Mouse (Mus musculus) limb, embryonic 15.5 days (tissue): ENCODE data around the gene Olfr1015. TPM values are rescaled to one million over a fixed set of nuclear protein-coding genes. Genes with fewer than 3 reads are reported as not detected.

Source experiments
- ATAC-seq: fragments of 200-750 bp; cut with Nextera tagmentation; 2 replicates; pipeline ENCODE4 v1.8.0; 2017; ENCODE audit warnings: low read depth, moderate TSS enrichment; ENCODE audit not compliant: insufficient number of reproducible peaks, low FRiP score, low TSS enrichment
- H3K27ac ChIP-seq: fragments of 300-500 bp; sonication (generic); 2 replicates; pipeline ENCODE4 v1.5.1; 2015; ENCODE audit warnings: moderate library complexity, mild to moderate bottlenecking, inconsistent platforms
- H3K27me3 ChIP-seq: fragments of 300-500 bp; sonication (generic); 2 replicates; pipeline ENCODE4 v1.6.1; 2015; ENCODE audit warnings: inconsistent platforms
- H3K36me3 ChIP-seq: fragments of 300-500 bp; sonication (generic); 2 replicates; pipeline ENCODE4 v1.6.1; 2015; ENCODE audit warnings: inconsistent platforms
- H3K4me1 ChIP-seq: fragments of 300-500 bp; sonication (generic); 2 replicates; pipeline ENCODE4 v1.6.1; 2015; ENCODE audit warnings: inconsistent platforms
- H3K4me2 ChIP-seq: fragments of 300-500 bp; sonication (generic); 2 replicates; pipeline ENCODE4 v1.6.1; 2015; ENCODE audit warnings: mild to moderate bottlenecking, inconsistent platforms
- H3K4me3 ChIP-seq: fragments of 300-500 bp; sonication (generic); 2 replicates; pipeline ENCODE4 v1.5.1; 2015; ENCODE audit warnings: mild to moderate bottlenecking, inconsistent platforms
- H3K9ac ChIP-seq: fragments of 300-500 bp; sonication (generic); 2 replicates; pipeline ENCODE4 v1.6.1; 2015; ENCODE audit warnings: inconsistent platforms
- H3K9me3 ChIP-seq: fragments of 300-500 bp; sonication (generic); 2 replicates; pipeline ENCODE4 v1.6.1; 2016; ENCODE audit warnings: inconsistent platforms
- WGBS: fragments of 180-500 bp; shearing (Covaris S2); methylation state at CpG from one replicate; pipeline ENCODE4 v1.1.7; 2015; 5-methylcytosine and 5-hydroxymethylcytosine counted together
- polyA plus RNA-seq: library from polyadenylated mRNA; unstranded; fragments of >200 nt; fragmentation: Nextera tagmentation; extraction: Ambion mirVana; gene quantifications from 2 replicates; pipeline ENCODE4 v1.2.1, GENCODE M21; 2015

The Olfr1015 gene
- polyA plus RNA-seq: not detected in 2 replicates

GRCm38 (mm10) chr2:85781717-85782116 lies at the start of gene Olfr1015:
Gene Olfr1015, plus strand, starts transcription at chr2:85782017.
- no peak for ATAC-seq
- H3K27me3 ChIP-seq: no peaks in the 10 kb centered on the region
- no peak within 1 kb of the TSS for H3K9ac ChIP-seq
- no peak within 1 kb of the TSS for H3K4me3 ChIP-seq
- no peak within 1 kb of the TSS for H3K27ac ChIP-seq
- H3K36me3 ChIP-seq: no peaks in the 10 kb centered on the region
- no peak within 1 kb of the TSS for H3K4me2 ChIP-seq
- H3K4me1 ChIP-seq: no peaks in the 10 kb centered on the region
- no peaks in the 10 kb centered on the region for H3K9me3 ChIP-seq

- no peak overlapping the region for H3K4me2 ChIP-seq
- no peak overlapping the region for H3K4me3 ChIP-seq
- H3K27me3 ChIP-seq: no peaks in the 10 kb centered on the region
- no peaks in the 10 kb centered on the region for H3K36me3 ChIP-seq
- no peak for ATAC-seq
- no peak overlapping the region for H3K9ac ChIP-seq
- H3K4me1 ChIP-seq: no peaks in the 10 kb centered on the region
- H3K27ac ChIP-seq: no peak overlapping the region
- 79% methylated on average over 4 of the region's 4 CpGs for WGBS
- H3K9me3 ChIP-seq: no peaks in the 10 kb centered on the region
Measured at GRCm38 (mm10) chr2:85753822-85754221, 28.0 kb upstream of the Olfr1015 start.

- Histone ChIP-seq H3K4me2 (no peak within 1 kb of the TSS), H3K27me3 (no peaks in the 10 kb centered on the region), H3K27ac (no peak within 1 kb of the TSS), H3K9me3 (no peaks in the 10 kb centered on the region), H3K36me3 (no peaks in the 10 kb centered on the region), H3K4me1 (no peaks in the 10 kb centered on the region), H3K4me3 (no peak within 1 kb of the TSS), H3K9ac (no peak within 1 kb of the TSS)
- no peak for ATAC-seq
- 57% methylated on average over 1 of the region's 1 CpGs for WGBS
Measured at GRCm38 (mm10) chr2:85762666-85763065, 19.2 kb upstream of the Olfr1015 start, which contains the start of gene Olfr1012. Gene Olfr1012, minus strand, starts transcription at chr2:85762766.

- Histone ChIP-seq H3K27ac (no peak within 1 kb of the TSS), H3K4me1 (no peaks in the 10 kb centered on the region), H3K9ac (no peak within 1 kb of the TSS), H3K36me3 (no peaks in the 10 kb centered on the region), H3K4me3 (no peak within 1 kb of the TSS), H3K27me3 (no peaks in the 10 kb centered on the region), H3K9me3 (no peaks in the 10 kb centered on the region), H3K4me2 (no peak within 1 kb of the TSS)
- no peak for ATAC-seq
Measured at GRCm38 (mm10) chr2:85766798-85767197, 15.0 kb upstream of the Olfr1015 start, which contains the start of gene Olfr1013. Gene Olfr1013, plus strand, starts transcription at chr2:85767098.

- H3K36me3 ChIP-seq: no peaks in the 10 kb centered on the region
- no peak within 1 kb of the TSS for H3K4me3 ChIP-seq
- H3K4me1 ChIP-seq: no peaks in the 10 kb centered on the region
- no peaks in the 10 kb centered on the region for H3K9me3 ChIP-seq
- no peaks in the 10 kb centered on the region for H3K27me3 ChIP-seq
- no peak within 1 kb of the TSS for H3K27ac ChIP-seq
- no peak within 1 kb of the TSS for H3K4me2 ChIP-seq
- no peak within 1 kb of the TSS for H3K9ac ChIP-seq
- no peak for ATAC-seq
Measured at GRCm38 (mm10) chr2:85772413-85772812, 9.4 kb upstream of the Olfr1015 start, which contains the start of gene Olfr1014. Gene Olfr1014, plus strand, starts transcription at chr2:85772713.

- Histone ChIP-seq H3K27me3 (no peaks in the 10 kb centered on the region), H3K36me3 (no peaks in the 10 kb centered on the region), H3K27ac (no peak overlapping the region), H3K9me3 (no peaks in the 10 kb centered on the region), H3K4me1 (no peaks in the 10 kb centered on the region), H3K4me3 (no peak overlapping the region), H3K9ac (no peak overlapping the region), H3K4me2 (no peak overlapping the region)
- no peak for ATAC-seq
- WGBS: 70% methylated on average over 2 of the region's 2 CpGs
Measured at GRCm38 (mm10) chr2:85792331-85792730, 10.5 kb downstream of the Olfr1015 start.

- H3K36me3 ChIP-seq: no peaks in the 10 kb centered on the region
Measured at GRCm38 (mm10) chr2:85802444-85802843, 20.6 kb downstream of the Olfr1015 start, which contains the start of gene Olfr1016. Gene Olfr1016, minus strand, starts transcription at chr2:85802544.

GRCm38 (mm10) chr2:85804501-85804900 lies 22.7 kb downstream of the Olfr1015 start:
- H3K27me3 ChIP-seq: no peaks in the 10 kb centered on the region
- 53% methylated on average over 4 of the region's 4 CpGs for WGBS
- H3K4me3 ChIP-seq: no peak overlapping the region
- no peaks in the 10 kb centered on the region for H3K9me3 ChIP-seq
- no peak for ATAC-seq
- no peak overlapping the region for H3K9ac ChIP-seq
- H3K4me2 ChIP-seq: no peak overlapping the region
- no peak overlapping the region for H3K27ac ChIP-seq
- no peaks in the 10 kb centered on the region for H3K36me3 ChIP-seq
- no peaks in the 10 kb centered on the region for H3K4me1 ChIP-seq

More at GRCm38 (mm10) chr2:85802444-85802843, 20.6 kb downstream of the Olfr1015 start, which contains the start of gene Olfr1016:
- Histone ChIP-seq H3K9me3 (no peaks in the 10 kb centered on the region), H3K9ac (no peak within 1 kb of the TSS), H3K4me3 (no peak within 1 kb of the TSS), H3K4me2 (no peak within 1 kb of the TSS), H3K27ac (no peak within 1 kb of the TSS), H3K27me3 (no peaks in the 10 kb centered on the region), H3K4me1 (no peaks in the 10 kb centered on the region)
- no peak for ATAC-seq
- 89% methylated on average over 2 of the region's 2 CpGs for WGBS

- H3K9ac ChIP-seq: no peak within 1 kb of the TSS
- H3K4me2 ChIP-seq: no peak within 1 kb of the TSS
- no peaks in the 10 kb centered on the region for H3K9me3 ChIP-seq
- H3K36me3 ChIP-seq: no peaks in the 10 kb centered on the region
- H3K4me1 ChIP-seq: no peaks in the 10 kb centered on the region
- no peaks in the 10 kb centered on the region for H3K27me3 ChIP-seq
- H3K27ac ChIP-seq: no peak within 1 kb of the TSS
- no peak within 1 kb of the TSS for H3K4me3 ChIP-seq
- no peak for ATAC-seq
Measured at GRCm38 (mm10) chr2:85818179-85818578, 36.4 kb downstream of the Olfr1015 start, which contains the start of gene Olfr1018. Gene Olfr1018, plus strand, starts transcription at chr2:85818479.

Other genes with a start within 250 kb of the Olfr1015 start
- gene Olfr996, start 202.8 kb upstream of the Olfr1015 start, polyA plus RNA-seq: not detected in 2 replicates
- not detected in 2 replicates for gene Olfr998, start 193.1 kb upstream of the Olfr1015 start, polyA plus RNA-seq
- not detected in 2 replicates for gene Olfr1000, start 170.1 kb upstream of the Olfr1015 start, polyA plus RNA-seq
- gene Olfr1002, start 131.3 kb upstream of the Olfr1015 start, polyA plus RNA-seq: not detected in 2 replicates
- gene Olfr154, start 117.6 kb upstream of the Olfr1015 start, polyA plus RNA-seq: not detected in 2 replicates
- not detected in 2 replicates for gene Olfr1006, start 103.2 kb upstream of the Olfr1015 start, polyA plus RNA-seq
- gene Olfr1008, start 92.6 kb upstream of the Olfr1015 start, polyA plus RNA-seq: not detected in 2 replicates
- not detected in 2 replicates for gene Olfr1009, start 66.6 kb upstream of the Olfr1015 start, polyA plus RNA-seq
- not detected in 2 replicates for gene Olfr1012, start 19.3 kb upstream of the Olfr1015 start, polyA plus RNA-seq
- gene Olfr1013, start 14.9 kb upstream of the Olfr1015 start, polyA plus RNA-seq: not detected in 2 replicates
- gene Olfr1014, start 9.3 kb upstream of the Olfr1015 start, polyA plus RNA-seq: not detected in 2 replicates
- not detected in 2 replicates for gene Olfr1016, start 20.5 kb downstream of the Olfr1015 start, polyA plus RNA-seq
- not detected in 2 replicates for gene Olfr1018, start 36.5 kb downstream of the Olfr1015 start, polyA plus RNA-seq
- not detected in 2 replicates for gene Olfr1019, start 63.5 kb downstream of the Olfr1015 start, polyA plus RNA-seq
- gene Olfr1020, start 65.0 kb downstream of the Olfr1015 start, polyA plus RNA-seq: not detected in 2 replicates
- not detected in 2 replicates for gene Olfr1022, start 86.6 kb downstream of the Olfr1015 start, polyA plus RNA-seq
- gene Olfr1023, start 103.6 kb downstream of the Olfr1015 start, polyA plus RNA-seq: not detected in 2 replicates
- not detected in 2 replicates for gene Olfr1024, start 123.0 kb downstream of the Olfr1015 start, polyA plus RNA-seq
- gene Olfr1025-ps1, start 133.2 kb downstream of the Olfr1015 start, polyA plus RNA-seq: not detected in 2 replicates
- not detected in 2 replicates for gene Olfr1026, start 139.5 kb downstream of the Olfr1015 start, polyA plus RNA-seq
- gene Olfr1028, start 168.4 kb downstream of the Olfr1015 start, polyA plus RNA-seq: not detected in 2 replicates
- not detected in 2 replicates for gene Olfr1029, start 191.9 kb downstream of the Olfr1015 start, polyA plus RNA-seq
- not detected in 2 replicates for gene Olfr1030, start 197.3 kb downstream of the Olfr1015 start, polyA plus RNA-seq
- gene Olfr1031, start 208.3 kb downstream of the Olfr1015 start, polyA plus RNA-seq: not detected in 2 replicates
- gene Olfr1032, start 223.5 kb downstream of the Olfr1015 start, polyA plus RNA-seq: not detected in 2 replicates
- gene Olfr1033, start 238.6 kb downstream of the Olfr1015 start, polyA plus RNA-seq: 1.6 TPM in 2 replicates